Mouse (Mus musculus): ENCODE results near the gene Atrnl1.

Atrnl1 gene

GRCm38 (mm10) chr19:57817736-57818135 lies 206.9 kb downstream of the Atrnl1 start:
- no peak for TF ChIP-seq GATA4 (IDR thresholded peaks at IDR 0.05; ENCODE audit: insufficient replicate concordance, low read length)

GRCm38 (mm10) chr19:57823446-57823845 lies 212.6 kb downstream of the Atrnl1 start:
- TF ChIP-seq GATA4 (IDR thresholded peaks at IDR 0.05; ENCODE audit: insufficient replicate concordance, low read length): no peak

GRCm38 (mm10) chr19:57825271-57826207 lies 214.7 kb downstream of the Atrnl1 start:
- no peak for TF ChIP-seq GATA4 (IDR thresholded peaks at IDR 0.05; ENCODE audit: insufficient replicate concordance, low read length)

- no peak for TF ChIP-seq GATA4 (IDR thresholded peaks at IDR 0.05; ENCODE audit: insufficient replicate concordance, low read length)
Observed at GRCm38 (mm10) chr19:57833083-57833482, 222.2 kb downstream of the Atrnl1 start.

GRCm38 (mm10) chr19:57837882-57838281 lies 227.0 kb downstream of the Atrnl1 start:
- no peak for TF ChIP-seq GATA4 (IDR thresholded peaks at IDR 0.05; ENCODE audit: insufficient replicate concordance, low read length)

GRCm38 (mm10) chr19:57838546-57838945 lies 227.7 kb downstream of the Atrnl1 start:
- no peak for TF ChIP-seq GATA4 (IDR thresholded peaks at IDR 0.05; ENCODE audit: insufficient replicate concordance, low read length)

GRCm38 (mm10) chr19:57849915-57850314 lies 239.1 kb downstream of the Atrnl1 start:
- TF ChIP-seq GATA4 (IDR thresholded peaks at IDR 0.05; ENCODE audit: insufficient replicate concordance, low read length): no peak

GRCm38 (mm10) chr19:57868350-57868749 lies 257.5 kb downstream of the Atrnl1 start:
- no peak for TF ChIP-seq GATA4 (IDR thresholded peaks at IDR 0.05; ENCODE audit: insufficient replicate concordance, low read length)

GRCm38 (mm10) chr19:57870871-57871270 lies 260.0 kb downstream of the Atrnl1 start:
- TF ChIP-seq GATA4 (IDR thresholded peaks at IDR 0.05; ENCODE audit: insufficient replicate concordance, low read length): no peak

- TF ChIP-seq GATA4 (IDR thresholded peaks at IDR 0.05; ENCODE audit: insufficient replicate concordance, low read length): no peak
Observed at GRCm38 (mm10) chr19:57876057-57876456, 265.2 kb downstream of the Atrnl1 start.

GRCm38 (mm10) chr19:57877343-57877742 lies 266.5 kb downstream of the Atrnl1 start:
- TF ChIP-seq GATA4 (IDR thresholded peaks at IDR 0.05; ENCODE audit: insufficient replicate concordance, low read length): no peak

- TF ChIP-seq GATA4 (IDR thresholded peaks at IDR 0.05; ENCODE audit: insufficient replicate concordance, low read length): no peak
Observed at GRCm38 (mm10) chr19:57878583-57878982, 267.7 kb downstream of the Atrnl1 start.

- no peak for TF ChIP-seq GATA4 (IDR thresholded peaks at IDR 0.05; ENCODE audit: insufficient replicate concordance, low read length)
Observed at GRCm38 (mm10) chr19:57881927-57882326, 271.1 kb downstream of the Atrnl1 start.

GRCm38 (mm10) chr19:57888871-57889270 lies 278.0 kb downstream of the Atrnl1 start:
- no peak for TF ChIP-seq GATA4 (IDR thresholded peaks at IDR 0.05; ENCODE audit: insufficient replicate concordance, low read length)

GRCm38 (mm10) chr19:57889741-57890140 lies 278.9 kb downstream of the Atrnl1 start:
- no peak for TF ChIP-seq GATA4 (IDR thresholded peaks at IDR 0.05; ENCODE audit: insufficient replicate concordance, low read length)

- TF ChIP-seq GATA4 (IDR thresholded peaks at IDR 0.05; ENCODE audit: insufficient replicate concordance, low read length): no peak
Observed at GRCm38 (mm10) chr19:57890954-57891353, 280.1 kb downstream of the Atrnl1 start.

GRCm38 (mm10) chr19:57894191-57894590 lies 283.4 kb downstream of the Atrnl1 start:
- TF ChIP-seq GATA4 (IDR thresholded peaks at IDR 0.05; ENCODE audit: insufficient replicate concordance, low read length): no peak
